Mouse (Mus musculus) erythroblast, embryonic 14.5 days (primary cell): ENCODE results near the gene Hmgcl.

Experiments used
- GATA1 ChIP-seq: IDR thresholded peaks from 2 replicates; pipeline ENCODE4 v1.6.1; 2012; ENCODE audit warnings: low read length, inconsistent platforms, mixed read lengths
- TAL1 ChIP-seq: IDR thresholded peaks from 3 replicates; pipeline ENCODE4 v1.6.1; 2012; ENCODE audit warnings: low read length, inconsistent platforms, mixed read lengths

GRCm38 (mm10) chr4:135986943-135987710 is 40.9 kb downstream of the Hmgcl start, which contains the start of gene Pithd1:
- TF ChIP-seq GATA1 (no peak), TAL1 (no peak)
